Mouse (Mus musculus): ENCODE data around the gene Dab2. TPM values are rescaled to one million over a fixed set of nuclear protein-coding genes. Genes with fewer than 3 reads are reported as not detected.

The Dab2 gene
- polyA plus RNA-seq, 1 experiment: 21.4 TPM

- no peak overlapping the region for H3K4me3 ChIP-seq (ENCODE audit: low read depth, low read length)
- H3K9me3 ChIP-seq (replicated peaks; ENCODE audit: control insufficient read depth, insufficient read depth, low read length, poor library complexity, severe bottlenecking): no peaks in the 10 kb centered on the region
- H3K27me3 ChIP-seq (ENCODE audit: control insufficient read depth, insufficient read depth, low read length, poor library complexity, severe bottlenecking): no peaks in the 10 kb centered on the region
- H3K4me1 ChIP-seq (ENCODE audit: control insufficient read depth, insufficient read depth, low read length): no peaks in the 10 kb centered on the region
- H3K27ac ChIP-seq (ENCODE audit: insufficient read depth, low read length): no peak overlapping the region
- H3K36me3 ChIP-seq (ENCODE audit: control insufficient read depth, insufficient read depth, low read length, poor library complexity, severe bottlenecking): no peaks in the 10 kb centered on the region
- H3K9ac ChIP-seq (ENCODE audit: low read depth, poor library complexity, severe bottlenecking): no peak overlapping the region
- TF ChIP-seq EP300 (IDR thresholded peaks at IDR 0.05; ENCODE audit: insufficient read depth, low read depth, low read length): no peak
- no peak for TF ChIP-seq CTCF (IDR thresholded peaks at IDR 0.05; ENCODE audit: low read depth, low read length)
- TF ChIP-seq POLR2A (IDR thresholded peaks at IDR 0.05; ENCODE audit: insufficient read depth, low read length): no peak
Measured at GRCm38 (mm10) chr15:6325443-6325842, 25.9 kb downstream of the Dab2 start.

- Histone ChIP-seq H3K9me3 (replicated peaks; ENCODE audit: control insufficient read depth, insufficient read depth, low read length, poor library complexity, severe bottlenecking) (no peaks in the 10 kb centered on the region), H3K27ac (ENCODE audit: insufficient read depth, low read length) (no peak overlapping the region), H3K4me1 (ENCODE audit: control insufficient read depth, insufficient read depth, low read length) (no peaks in the 10 kb centered on the region), H3K27me3 (ENCODE audit: control insufficient read depth, insufficient read depth, low read length, poor library complexity, severe bottlenecking) (no peaks in the 10 kb centered on the region), H3K4me3 (ENCODE audit: low read depth, low read length) (no peak overlapping the region), H3K9ac (ENCODE audit: low read depth, poor library complexity, severe bottlenecking) (no peak overlapping the region), H3K36me3 (ENCODE audit: control insufficient read depth, insufficient read depth, low read length, poor library complexity, severe bottlenecking) (no peaks in the 10 kb centered on the region)
- TF ChIP-seq CTCF (IDR thresholded peaks at IDR 0.05; ENCODE audit: low read depth, low read length) (no peak), EP300 (IDR thresholded peaks at IDR 0.05; ENCODE audit: insufficient read depth, low read depth, low read length) (no peak), POLR2A (IDR thresholded peaks at IDR 0.05; ENCODE audit: insufficient read depth, low read length) (no peak)
Measured at GRCm38 (mm10) chr15:6326011-6326410, 26.4 kb downstream of the Dab2 start.

- no peaks in the 10 kb centered on the region for H3K36me3 ChIP-seq (ENCODE audit: control insufficient read depth, insufficient read depth, low read length, poor library complexity, severe bottlenecking)
- H3K27me3 ChIP-seq (ENCODE audit: control insufficient read depth, insufficient read depth, low read length, poor library complexity, severe bottlenecking): no peaks in the 10 kb centered on the region; the same call in 1 of the 2 replicates
- TF ChIP-seq EP300 (IDR thresholded peaks at IDR 0.05; ENCODE audit: insufficient read depth, low read depth, low read length) (no peak), CTCF (IDR thresholded peaks at IDR 0.05; ENCODE audit: low read depth, low read length) (no peak), POLR2A (IDR thresholded peaks at IDR 0.05; ENCODE audit: insufficient read depth, low read length) (no peak)
- H3K27ac ChIP-seq (ENCODE audit: insufficient read depth, low read length): no peak overlapping the region
- H3K4me1 ChIP-seq (ENCODE audit: control insufficient read depth, insufficient read depth, low read length): no peaks in the 10 kb centered on the region
- H3K4me3 ChIP-seq (ENCODE audit: low read depth, low read length): no peak overlapping the region
- no peak overlapping the region for H3K9ac ChIP-seq (ENCODE audit: low read depth, poor library complexity, severe bottlenecking)
- H3K9me3 ChIP-seq (replicated peaks; ENCODE audit: control insufficient read depth, insufficient read depth, low read length, poor library complexity, severe bottlenecking): no peaks in the 10 kb centered on the region
Measured at GRCm38 (mm10) chr15:6331380-6331779, 31.8 kb downstream of the Dab2 start.

- H3K36me3 ChIP-seq (ENCODE audit: control insufficient read depth, insufficient read depth, low read length, poor library complexity, severe bottlenecking): no peaks in the 10 kb centered on the region
- H3K9me3 ChIP-seq (replicated peaks; ENCODE audit: control insufficient read depth, insufficient read depth, low read length, poor library complexity, severe bottlenecking): no peaks in the 10 kb centered on the region
- no peaks in the 10 kb centered on the region for H3K4me1 ChIP-seq (ENCODE audit: control insufficient read depth, insufficient read depth, low read length)
- no peak overlapping the region for H3K4me3 ChIP-seq (ENCODE audit: low read depth, low read length)
- TF ChIP-seq CTCF (IDR thresholded peaks at IDR 0.05; ENCODE audit: low read depth, low read length): no peak
- TF ChIP-seq POLR2A (IDR thresholded peaks at IDR 0.05; ENCODE audit: insufficient read depth, low read length): no peak
- TF ChIP-seq EP300 (IDR thresholded peaks at IDR 0.05; ENCODE audit: insufficient read depth, low read depth, low read length): no peak
- no peak overlapping the region for H3K27ac ChIP-seq (ENCODE audit: insufficient read depth, low read length)
- no peaks in the 10 kb centered on the region; the same call in 1 of the 2 replicates for H3K27me3 ChIP-seq (ENCODE audit: control insufficient read depth, insufficient read depth, low read length, poor library complexity, severe bottlenecking)
- H3K9ac ChIP-seq (ENCODE audit: low read depth, poor library complexity, severe bottlenecking): no peak overlapping the region
Measured at GRCm38 (mm10) chr15:6334664-6335206, 35.1 kb downstream of the Dab2 start.

GRCm38 (mm10) chr15:6339767-6340166 lies 40.2 kb downstream of the Dab2 start:
- no peaks in the 10 kb centered on the region for H3K9me3 ChIP-seq (replicated peaks; ENCODE audit: control insufficient read depth, insufficient read depth, low read length, poor library complexity, severe bottlenecking)
- H3K36me3 ChIP-seq (ENCODE audit: control insufficient read depth, insufficient read depth, low read length, poor library complexity, severe bottlenecking): no peaks in the 10 kb centered on the region
- no peak for TF ChIP-seq EP300 (IDR thresholded peaks at IDR 0.05; ENCODE audit: insufficient read depth, low read depth, low read length)
- TF ChIP-seq CTCF (IDR thresholded peaks at IDR 0.05; ENCODE audit: low read depth, low read length): no peak
- TF ChIP-seq POLR2A (IDR thresholded peaks at IDR 0.05; ENCODE audit: insufficient read depth, low read length): no peak
- H3K4me1 ChIP-seq (ENCODE audit: control insufficient read depth, insufficient read depth, low read length): no peaks in the 10 kb centered on the region
- H3K9ac ChIP-seq (ENCODE audit: low read depth, poor library complexity, severe bottlenecking): no peak overlapping the region
- H3K27ac ChIP-seq (ENCODE audit: insufficient read depth, low read length): no peak overlapping the region
- H3K4me3 ChIP-seq (ENCODE audit: low read depth, low read length): no peak overlapping the region
- no peaks in the 10 kb centered on the region for H3K27me3 ChIP-seq (ENCODE audit: control insufficient read depth, insufficient read depth, low read length, poor library complexity, severe bottlenecking)

- Histone ChIP-seq H3K9ac (ENCODE audit: low read depth, poor library complexity, severe bottlenecking) (no peak overlapping the region), H3K36me3 (ENCODE audit: control insufficient read depth, insufficient read depth, low read length, poor library complexity, severe bottlenecking) (no peaks in the 10 kb centered on the region), H3K4me1 (ENCODE audit: control insufficient read depth, insufficient read depth, low read length) (no peaks in the 10 kb centered on the region), H3K4me3 (ENCODE audit: low read depth, low read length) (no peak overlapping the region), H3K27ac (ENCODE audit: insufficient read depth, low read length) (no peak overlapping the region), H3K9me3 (replicated peaks; ENCODE audit: control insufficient read depth, insufficient read depth, low read length, poor library complexity, severe bottlenecking) (no peaks in the 10 kb centered on the region), H3K27me3 (ENCODE audit: control insufficient read depth, insufficient read depth, low read length, poor library complexity, severe bottlenecking) (no peaks in the 10 kb centered on the region)
- no peak for TF ChIP-seq CTCF (IDR thresholded peaks at IDR 0.05; ENCODE audit: low read depth, low read length)
Measured at GRCm38 (mm10) chr15:6340347-6340746, 40.8 kb downstream of the Dab2 start.

Data from ES-Bruce4 (cell line).